Mouse (Mus musculus) midbrain, embryonic 10.5 days (tissue): ENCODE results near the gene Msantd1. TPM values are rescaled to one million over a fixed set of nuclear protein-coding genes. Genes with fewer than 3 reads are reported as not detected.

ENCODE experiments used
- DNase-seq: peaks from one replicate; pipeline ENCODE4 v3.0.0-alpha.2; 2017; ENCODE audit warnings: low spot score
- H3K27ac ChIP-seq: fragments of 300-500 bp; sonication (generic); replicated peaks from 2 replicates; pipeline ENCODE4 v1.5.1; 2016; ENCODE audit warnings: mild to moderate bottlenecking
- H3K27me3 ChIP-seq: fragments of 300-500 bp; sonication (generic); 2 replicates; pipeline ENCODE4 v1.6.1; 2016; ENCODE audit warnings: low read depth, mild to moderate bottlenecking; ENCODE audit not compliant: poor library complexity, severe bottlenecking
- H3K36me3 ChIP-seq: fragments of 300-500 bp; sonication (generic); 2 replicates; pipeline ENCODE4 v1.6.1; 2016; ENCODE audit warnings: mild to moderate bottlenecking, moderate library complexity
- H3K4me1 ChIP-seq: fragments of 300-500 bp; sonication (generic); 2 replicates; pipeline ENCODE4 v1.6.1; 2016
- H3K4me3 ChIP-seq: fragments of 300-500 bp; sonication (generic); 2 replicates; pipeline ENCODE4 v1.5.1; 2016; ENCODE audit warnings: mild to moderate bottlenecking, moderate library complexity
- H3K9me3 ChIP-seq: fragments of 300-500 bp; sonication (generic); replicated peaks from 2 replicates; pipeline ENCODE4 v1.6.1; 2016; ENCODE audit warnings: mild to moderate bottlenecking
- WGBS: fragments of 180-500 bp; shearing (Covaris S2); methylation state at CpG from one replicate; pipeline ENCODE4 v1.1.7; 2016; 5-methylcytosine and 5-hydroxymethylcytosine counted together
- polyA plus RNA-seq: library from polyadenylated mRNA; unstranded; fragments of >200 nt; fragmentation: Nextera tagmentation; extraction: Ambion mirVana; gene quantifications from 2 replicates; pipeline ENCODE4 v1.2.1, GENCODE M21; 2016

Msantd1 gene
- polyA plus RNA-seq, 1 experiment from 2014 or later, result 0.49 TPM

DNA sequence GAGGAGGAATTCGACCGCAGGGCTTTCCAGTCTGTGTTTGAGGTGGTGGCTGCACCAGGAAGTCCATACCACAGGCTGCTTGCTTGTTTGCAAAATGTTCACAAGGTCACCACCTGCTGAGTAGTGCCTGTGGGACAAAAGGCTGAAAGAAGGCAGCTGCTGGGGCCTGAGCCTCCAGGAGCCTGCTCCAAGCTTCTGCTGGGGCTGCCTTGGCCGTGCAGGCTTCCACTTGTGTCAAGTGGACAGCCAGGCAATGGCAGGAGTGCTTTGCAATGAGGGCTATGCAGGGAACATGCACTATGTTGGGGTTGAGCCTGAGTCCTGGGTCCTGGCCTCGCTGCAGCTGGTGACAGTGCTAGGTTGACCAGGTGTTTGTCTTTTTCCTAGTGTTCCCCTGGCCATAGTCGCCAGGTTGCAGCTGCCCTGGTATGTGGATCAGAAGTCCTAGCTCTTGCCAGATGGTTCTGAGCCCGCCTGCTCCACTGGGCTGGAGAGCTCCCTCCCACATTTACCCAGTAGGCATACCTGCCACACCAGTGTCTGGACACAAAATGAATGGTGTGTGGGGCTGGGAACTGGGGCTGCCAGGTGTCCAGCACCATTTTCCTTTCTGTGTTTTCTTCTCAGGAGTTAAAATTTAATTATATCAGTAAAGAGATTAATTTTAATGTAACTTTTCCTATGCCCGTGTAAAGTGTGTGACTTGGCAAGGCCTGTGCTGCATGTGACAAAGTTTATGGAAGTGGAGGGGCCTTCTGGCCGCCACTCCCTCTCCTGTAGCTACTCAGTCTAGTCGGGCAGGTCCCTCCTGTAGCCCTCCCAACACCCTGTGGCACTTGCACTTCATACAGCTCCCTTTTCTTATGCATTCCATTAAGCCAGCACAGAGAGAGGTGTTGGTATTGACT, 1.2 kb downstream of the Msantd1 start:
- Histone ChIP-seq H3K4me1 (peaks cover 15% of the 10 kb centered on the region), H3K27me3 (no peaks in the 10 kb centered on the region), H3K27ac (0 out of 2 replicates have a peak overlapping the region, but pooled peaks have one; percentile 1), H3K4me3 (no peak overlapping the region), H3K9me3 (no peaks in the 10 kb centered on the region), H3K36me3 (peaks cover 77% of the 10 kb centered on the region)
- no peak for DNase-seq
- 82% methylated on average over 9 of the region's 9 CpGs for WGBS

DNA sequence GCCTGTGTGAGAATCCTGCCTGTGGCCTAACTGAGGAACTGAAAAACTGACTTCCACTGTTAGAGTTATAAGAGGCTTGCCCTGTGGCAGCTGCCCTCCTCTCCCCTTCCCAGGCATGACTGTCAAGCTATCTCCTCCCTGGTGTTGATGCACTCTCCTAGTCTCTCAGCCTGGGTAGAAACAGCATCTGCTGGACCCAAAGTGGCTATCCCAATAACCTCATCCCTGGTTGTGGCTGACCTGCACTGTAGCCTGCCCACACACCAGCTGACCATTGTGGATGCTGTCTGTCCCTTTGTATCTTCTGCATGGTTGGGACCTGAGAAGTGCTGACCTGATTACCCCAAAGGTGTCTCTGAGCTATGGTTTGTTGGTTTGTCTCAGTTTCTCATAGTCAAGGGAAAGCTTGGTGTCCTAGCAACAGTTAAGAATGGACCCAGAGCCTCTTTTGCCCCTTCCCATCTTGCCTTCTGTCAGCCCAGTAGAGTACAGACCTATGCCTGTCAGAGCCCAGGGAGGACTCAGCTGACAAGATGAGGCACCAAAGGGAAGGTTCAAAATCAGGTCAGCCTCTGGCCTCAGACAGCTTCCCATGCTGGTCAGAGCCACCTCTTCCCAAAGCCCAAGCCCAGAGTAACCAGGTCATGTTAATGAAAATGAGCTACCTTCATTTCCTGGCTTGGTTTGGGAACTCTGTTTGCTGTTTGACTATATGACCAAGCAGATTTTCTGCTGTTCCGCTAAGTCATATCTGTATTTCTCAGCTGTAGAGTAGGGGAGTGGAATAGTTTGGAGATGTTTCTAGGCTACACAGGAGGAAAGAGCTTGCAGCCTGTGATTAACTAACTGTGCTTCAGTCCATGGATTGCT, 2.1 kb downstream of the Msantd1 start:
- no peak for DNase-seq
- 93% methylated on average over 1 of the region's 1 CpGs for WGBS
- no peaks in the 10 kb centered on the region for H3K9me3 ChIP-seq
- peaks cover 68% of the 10 kb centered on the region for H3K36me3 ChIP-seq
- no peak overlapping the region for H3K27ac ChIP-seq
- H3K27me3 ChIP-seq, result no peaks in the 10 kb centered on the region
- no peak overlapping the region for H3K4me3 ChIP-seq
- H3K4me1 ChIP-seq, result peaks cover 15% of the 10 kb centered on the region

DNA sequence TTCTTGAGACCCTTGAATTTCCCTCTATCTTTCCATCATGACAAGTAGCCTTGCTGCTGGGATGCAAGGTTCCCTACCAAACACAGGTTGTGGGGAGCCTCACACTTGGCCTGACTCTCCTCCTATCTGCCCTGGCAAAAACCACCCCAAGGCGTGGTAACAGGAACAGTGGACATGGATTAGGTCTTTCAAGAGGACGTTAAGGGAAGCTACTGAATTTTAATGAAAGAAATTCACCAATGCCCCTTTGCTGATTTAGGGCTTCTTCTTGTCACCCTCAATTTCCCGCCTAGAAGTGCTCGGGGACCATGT, 2.6 kb downstream of the Msantd1 start:
- Histone ChIP-seq H3K36me3 (peaks cover 63% of the 10 kb centered on the region), H3K27me3 (no peaks in the 10 kb centered on the region), H3K27ac (no peak overlapping the region), H3K9me3 (no peaks in the 10 kb centered on the region), H3K4me1 (peaks cover 15% of the 10 kb centered on the region), H3K4me3 (no peak overlapping the region)
- no peak for DNase-seq
- WGBS, result 85% methylated on average over 4 of the region's 4 CpGs

DNA sequence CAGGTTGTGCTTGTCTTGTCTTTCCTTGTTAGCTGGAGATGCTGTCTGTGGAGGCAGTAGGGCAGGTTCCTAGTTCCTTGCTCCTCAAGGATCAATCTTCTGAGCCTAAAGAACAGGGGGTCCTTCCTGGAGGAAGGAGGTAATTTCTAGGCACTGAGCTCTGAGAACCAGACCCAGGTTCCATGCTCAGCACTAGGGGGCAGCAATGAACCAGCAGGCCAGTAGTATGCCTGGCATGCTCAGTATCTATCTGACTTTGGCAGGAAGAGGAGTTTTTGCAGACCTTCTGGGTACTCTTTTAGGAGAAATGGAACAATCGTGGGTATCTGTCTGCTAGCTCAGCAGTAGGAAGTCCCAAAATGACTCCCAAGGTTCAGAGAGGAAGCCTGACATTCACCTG, 8.0 kb downstream of the Msantd1 start:
- Histone ChIP-seq H3K27ac (peak overlapping the region; percentile 78), H3K4me1 (peaks cover 19% of the 10 kb centered on the region), H3K9me3 (no peaks in the 10 kb centered on the region), H3K36me3 (peaks cover 10% of the 10 kb centered on the region), H3K4me3 (no peak overlapping the region), H3K27me3 (no peaks in the 10 kb centered on the region)
- 31% methylated on average over 1 of the region's 1 CpGs for WGBS
- peak; percentile 69 for DNase-seq

DNA sequence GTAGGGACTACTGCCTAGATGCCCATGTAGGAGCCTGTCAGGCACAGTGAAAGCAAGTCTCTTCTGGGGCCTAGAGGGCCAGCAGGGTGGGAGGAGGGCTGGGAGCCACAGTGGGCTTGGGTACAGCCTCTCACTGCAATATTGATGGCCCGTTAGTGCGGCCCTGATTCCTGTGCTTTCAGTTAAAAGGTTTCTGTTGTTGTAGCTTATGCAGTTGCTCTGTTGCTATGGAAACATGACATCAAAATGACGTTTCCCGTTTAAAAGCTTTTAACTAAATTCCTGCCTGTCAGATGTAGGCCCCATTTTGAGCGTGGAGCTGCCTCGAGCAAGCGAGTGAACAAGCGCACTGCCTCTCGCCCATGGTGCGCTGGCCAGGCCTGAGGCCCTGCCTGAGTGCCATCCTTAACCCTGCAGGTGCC, 9.4 kb downstream of the Msantd1 start:
- Histone ChIP-seq H3K4me3 (no peak overlapping the region), H3K36me3 (peaks cover 3% of the 10 kb centered on the region; the same call in 1 of the 2 replicates), H3K27ac (peak overlapping the region; percentile 78), H3K4me1 (peaks cover 19% of the 10 kb centered on the region), H3K27me3 (no peaks in the 10 kb centered on the region), H3K9me3 (no peaks in the 10 kb centered on the region)
- DNase-seq, result no peak
- 84% methylated on average over 10 of the region's 10 CpGs for WGBS

DNA sequence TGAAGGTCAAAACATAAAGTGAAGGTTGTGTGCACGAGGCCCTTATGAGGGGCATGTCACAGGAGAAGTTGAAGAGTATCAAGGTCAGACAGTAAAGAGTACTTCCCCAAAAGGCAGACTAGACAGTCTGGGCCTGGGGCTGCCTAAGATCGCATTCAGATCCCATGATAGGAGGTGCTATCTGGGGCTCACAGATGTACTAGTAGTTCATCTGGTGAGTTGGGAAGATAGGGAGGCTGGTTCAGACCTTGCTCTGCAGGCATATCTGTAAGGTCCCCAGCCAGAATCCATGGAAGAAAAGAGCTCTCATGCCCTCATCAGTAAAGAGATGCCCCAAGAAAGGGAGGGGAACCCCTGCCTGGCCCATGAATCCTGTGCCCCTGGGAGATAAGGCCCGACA, 11.0 kb downstream of the Msantd1 start:
- Histone ChIP-seq H3K27ac (peak overlapping the region; percentile 67), H3K36me3 (peaks cover 11% of the 10 kb centered on the region), H3K4me1 (peaks cover 19% of the 10 kb centered on the region), H3K27me3 (no peaks in the 10 kb centered on the region), H3K4me3 (no peak overlapping the region), H3K9me3 (no peaks in the 10 kb centered on the region)
- WGBS, result 89% methylated on average over 3 of the region's 3 CpGs
- no peak for DNase-seq

DNA sequence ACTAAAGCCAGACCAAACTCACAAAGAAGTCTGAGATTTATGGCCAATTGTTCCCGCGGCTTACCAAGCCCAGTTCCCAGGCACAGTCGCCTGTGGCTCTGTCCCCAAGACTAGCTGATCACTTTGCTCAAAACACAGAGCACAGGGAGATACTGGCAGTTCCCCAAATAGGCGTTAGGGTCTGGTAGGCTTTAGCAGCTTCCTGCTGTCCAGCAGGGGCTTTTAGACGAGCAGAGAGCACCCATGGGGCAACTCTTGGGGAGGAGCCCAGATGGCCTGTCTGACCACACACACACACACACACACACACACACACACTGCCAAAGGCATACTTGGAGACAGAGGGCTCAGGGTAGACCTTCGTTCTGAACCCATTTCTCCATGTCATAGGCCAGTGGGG, 14.7 kb downstream of the Msantd1 start:
- no peak for DNase-seq
- Histone ChIP-seq H3K9me3 (no peaks in the 10 kb centered on the region), H3K36me3 (peaks cover 37% of the 10 kb centered on the region), H3K27me3 (no peaks in the 10 kb centered on the region), H3K27ac (0 out of 2 replicates have a peak overlapping the region, but pooled peaks have one; percentile 10), H3K4me1 (peaks cover 2% of the 10 kb centered on the region; the same call in 1 of the 2 replicates), H3K4me3 (no peak overlapping the region)
- 82% methylated on average over 6 of the region's 6 CpGs for WGBS

DNA sequence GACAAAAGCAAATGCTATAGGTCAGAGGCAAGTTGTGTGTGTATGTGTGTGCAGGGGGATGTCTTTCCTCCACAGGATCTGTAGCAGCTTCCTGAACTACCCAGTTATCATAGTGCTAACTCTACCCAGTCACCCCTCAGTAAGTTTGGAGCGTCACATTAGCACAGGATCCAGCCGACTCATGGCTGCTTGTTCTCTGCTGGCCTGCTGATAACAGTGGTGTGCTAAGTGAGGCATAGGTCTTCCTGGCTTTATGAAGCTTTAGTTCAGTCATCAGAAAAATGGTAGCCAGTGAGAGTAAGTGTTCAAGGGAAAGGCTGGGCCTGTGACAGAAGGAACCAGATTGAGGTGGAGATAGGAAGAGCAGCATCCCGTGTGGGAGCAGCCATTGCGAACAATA, 16.1 kb downstream of the Msantd1 start:
- H3K27ac ChIP-seq, result 0 out of 2 replicates have a peak overlapping the region, but pooled peaks have one; percentile 63
- peaks cover 37% of the 10 kb centered on the region for H3K36me3 ChIP-seq
- H3K4me3 ChIP-seq, result no peak overlapping the region
- no peak for DNase-seq
- H3K27me3 ChIP-seq, result no peaks in the 10 kb centered on the region
- no peaks in the 10 kb centered on the region for H3K9me3 ChIP-seq
- no peaks in the 10 kb centered on the region for H3K4me1 ChIP-seq
- WGBS, result 87% methylated on average over 4 of the region's 4 CpGs

DNA sequence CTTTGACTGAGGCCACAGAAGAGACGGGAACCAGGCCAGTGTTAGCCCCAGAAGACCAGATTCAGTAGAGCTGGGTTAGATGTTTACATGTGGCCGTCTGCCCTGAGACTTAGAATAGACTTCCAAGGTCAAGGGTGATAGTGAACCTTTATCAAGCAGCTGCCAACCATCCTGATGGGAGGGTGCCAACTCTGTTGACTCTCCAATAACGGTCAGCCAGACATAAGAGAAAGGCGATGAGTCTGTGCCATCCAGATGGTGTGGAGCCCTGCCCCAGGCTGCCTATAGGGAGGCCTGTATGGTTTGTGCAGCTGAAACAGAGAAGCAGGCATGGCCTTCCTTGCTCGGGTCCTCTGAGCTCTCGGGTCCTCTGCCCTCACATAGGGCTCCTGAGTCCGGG, 16.7 kb downstream of the Msantd1 start:
- H3K4me3 ChIP-seq, result no peak overlapping the region
- H3K4me1 ChIP-seq, result no peaks in the 10 kb centered on the region
- WGBS, result 94% methylated on average over 7 of the region's 7 CpGs
- DNase-seq, result no peak
- peaks cover 37% of the 10 kb centered on the region for H3K36me3 ChIP-seq
- H3K9me3 ChIP-seq, result no peaks in the 10 kb centered on the region
- 0 out of 2 replicates have a peak overlapping the region, but pooled peaks have one; percentile 63 for H3K27ac ChIP-seq
- H3K27me3 ChIP-seq, result no peaks in the 10 kb centered on the region

DNA sequence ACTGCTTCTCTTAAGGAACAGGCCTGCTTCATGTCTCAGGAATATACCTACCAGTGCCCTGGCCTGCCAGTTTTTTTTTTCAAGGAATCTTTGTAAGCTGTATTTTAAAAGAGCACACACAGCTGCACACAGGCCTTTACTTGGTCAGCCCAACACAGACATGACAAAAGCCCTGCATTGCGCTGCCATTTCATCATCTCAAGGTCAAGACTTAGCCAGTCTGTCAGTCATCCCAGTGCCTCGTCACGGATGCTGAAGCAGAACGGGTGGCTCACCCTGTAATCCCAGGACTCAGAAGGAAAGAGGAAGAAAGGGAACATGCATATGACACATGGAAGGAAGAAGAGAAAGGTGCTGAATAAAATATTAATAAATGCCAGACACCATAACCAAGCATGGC, 19.8 kb downstream of the Msantd1 start:
- 85% methylated on average over 4 of the region's 4 CpGs for WGBS
- no peak overlapping the region for H3K4me3 ChIP-seq
- DNase-seq, result no peak

DNA sequence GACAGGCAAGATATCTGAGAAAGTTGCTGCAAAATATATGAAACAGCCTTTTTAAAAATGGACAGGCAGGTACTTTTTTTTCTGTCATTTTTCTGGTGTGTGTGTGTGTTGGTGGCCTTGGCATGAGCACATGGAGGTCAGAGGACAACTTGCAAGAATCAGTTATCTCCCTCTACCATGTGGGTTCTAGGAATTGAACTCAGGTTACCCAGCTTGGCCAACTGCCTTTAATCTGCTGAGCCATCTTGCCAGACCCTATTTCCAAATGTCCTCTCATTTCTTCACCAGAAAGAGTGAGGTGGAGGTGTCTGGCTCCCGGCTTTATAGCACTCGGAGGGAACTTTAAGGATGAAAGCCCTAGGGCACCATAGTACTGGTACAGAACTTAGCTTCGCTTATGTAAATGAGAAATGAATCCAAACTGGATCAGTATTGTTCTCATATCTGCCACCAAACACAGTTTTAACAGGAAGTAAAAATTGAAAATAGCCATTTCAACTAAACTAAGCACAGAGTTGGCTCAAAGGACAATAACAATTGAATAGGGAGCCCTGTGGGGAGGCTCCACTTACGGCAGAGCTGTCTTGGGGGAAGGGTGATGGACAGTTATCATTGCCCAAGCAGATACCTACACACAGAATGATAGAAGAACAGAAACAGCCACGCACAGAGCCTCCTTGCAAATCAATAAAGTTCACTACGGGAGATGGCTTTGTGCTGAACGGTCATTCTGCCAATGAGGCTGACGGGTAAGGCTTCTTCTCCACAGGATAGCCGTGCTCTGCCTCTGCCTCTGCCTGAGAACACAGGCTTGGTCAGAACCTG, 22.6 kb downstream of the Msantd1 start:
- WGBS, result 81% methylated on average over 9 of the region's 9 CpGs
- Histone ChIP-seq H3K36me3 (peaks cover 10% of the 10 kb centered on the region; the same call in 1 of the 2 replicates), H3K9me3 (no peaks in the 10 kb centered on the region; the same call in 1 of the 2 replicates), H3K27ac (peak overlapping the region; percentile 80), H3K4me1 (peaks cover 28% of the 10 kb centered on the region), H3K4me3 (no peak overlapping the region), H3K27me3 (no peaks in the 10 kb centered on the region)
- DNase-seq, result no peak

More for the DNA sequence above, 19.8 kb downstream of the Msantd1 start:
- Histone ChIP-seq H3K9me3 (no peaks in the 10 kb centered on the region), H3K27ac (no peak overlapping the region), H3K4me1 (peaks cover 24% of the 10 kb centered on the region), H3K36me3 (peaks cover 34% of the 10 kb centered on the region), H3K27me3 (no peaks in the 10 kb centered on the region)

DNA sequence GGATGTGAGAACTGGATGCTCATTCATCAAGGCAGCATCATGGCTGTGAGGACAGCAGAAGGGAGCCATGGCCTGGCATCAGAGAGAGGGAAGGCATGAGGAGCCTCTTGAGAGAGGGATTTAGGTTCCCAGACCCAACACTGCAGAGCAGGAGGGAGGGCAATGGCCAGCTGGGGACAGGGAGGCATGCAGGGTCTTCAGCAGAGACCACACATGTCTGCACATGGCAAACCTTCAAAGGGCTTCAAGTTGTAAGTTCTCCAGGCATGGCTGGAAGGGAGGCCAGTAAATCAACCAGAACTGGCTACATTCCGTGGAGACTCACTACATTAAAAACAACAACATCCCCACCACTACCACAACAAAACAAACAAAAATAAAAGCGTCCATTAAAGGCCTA, 23.3 kb downstream of the Msantd1 start:
- Histone ChIP-seq H3K27ac (peak overlapping the region; percentile 80), H3K36me3 (peaks cover 6% of the 10 kb centered on the region; the same call in 1 of the 2 replicates), H3K9me3 (no peaks in the 10 kb centered on the region; the same call in 1 of the 2 replicates), H3K4me1 (peaks cover 28% of the 10 kb centered on the region), H3K4me3 (no peak overlapping the region), H3K27me3 (no peaks in the 10 kb centered on the region)
- WGBS, result 81% methylated on average over 2 of the region's 2 CpGs
- DNase-seq, result no peak
